Mouse (Mus musculus) bone marrow macrophage, adult 2 months (primary cell): ENCODE data around the gene Ank3.

Experiments
- CTCF ChIP-seq: IDR thresholded peaks from 2 replicates; pipeline ENCODE4 v1.5.1; 2012; ENCODE audit warnings: low read depth, mild to moderate bottlenecking, low read length, moderate library complexity
- POLR2A ChIP-seq: IDR thresholded peaks from 2 replicates; pipeline ENCODE4 v1.6.1; 2012; ENCODE audit warnings: mild to moderate bottlenecking, low read depth, low read length, borderline replicate concordance

DNA sequence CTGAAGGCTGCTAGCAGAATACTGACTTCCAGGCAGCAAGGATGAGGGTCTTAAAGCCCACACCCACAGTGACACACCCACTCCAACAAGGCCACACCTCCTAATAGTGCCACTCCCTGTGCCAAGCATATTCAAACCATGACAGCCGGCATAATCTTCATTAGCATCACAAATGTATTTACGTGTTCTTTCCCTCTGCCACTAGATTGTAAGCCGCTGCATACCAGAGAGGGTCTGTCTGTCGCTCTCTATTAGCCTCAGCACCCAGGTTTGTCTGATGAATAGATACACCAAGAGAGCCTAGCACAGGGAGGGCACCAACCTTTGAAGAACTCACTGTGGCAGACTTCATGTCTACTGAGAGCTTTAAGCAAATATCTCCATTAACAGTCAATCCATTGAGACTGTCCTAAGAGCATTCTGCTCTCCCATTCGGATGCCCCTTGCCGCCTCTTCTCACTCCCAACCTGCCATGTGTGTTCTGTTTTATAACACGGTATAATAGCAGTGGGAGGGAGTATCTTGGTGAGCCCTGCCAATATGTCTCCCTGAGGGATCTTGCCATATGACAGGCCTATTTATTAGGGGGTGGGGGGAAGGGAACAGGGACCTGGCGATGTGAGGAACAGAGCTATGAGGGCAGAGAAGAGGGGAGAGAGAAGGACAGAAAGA is 668.1 kb downstream of the Ank3 start:
- TF ChIP-seq CTCF (no peak), POLR2A (no peak)
